Mouse (Mus musculus) liver, adult 2 months (tissue): Measurements from ENCODE around the gene Irak2. TPM values are rescaled to one million over a fixed set of nuclear protein-coding genes. Genes with fewer than 3 reads are reported as not detected.

ENCODE experiments used
- DNase-seq: peaks from one replicate; pipeline ENCODE4 v3.0.0-alpha.2; 2011; ENCODE audit warnings: low read depth, low spot score; ENCODE audit errors: extremely low read depth
- H3K27ac ChIP-seq: fragments of 200-500 bp; replicated peaks from 2 replicates; pipeline ENCODE4 v1.5.1; 2012; ENCODE audit warnings: low read depth, mild to moderate bottlenecking, control low read depth, inconsistent platforms, low read length; ENCODE audit not compliant: insufficient read depth
- H3K27me3 ChIP-seq: fragments of 200-500 bp; 2 replicates; pipeline ENCODE4 v1.6.1; 2012; ENCODE audit warnings: mild to moderate bottlenecking, moderate library complexity, low read length, inconsistent platforms; ENCODE audit not compliant: control insufficient read depth, insufficient read depth
- H3K36me3 ChIP-seq: fragments of 200-500 bp; 2 replicates; pipeline ENCODE4 v1.6.1; 2012; ENCODE audit warnings: low read length, inconsistent platforms; ENCODE audit not compliant: control insufficient read depth, insufficient read depth
- H3K4me1 ChIP-seq: fragments of 200-500 bp; 2 replicates; pipeline ENCODE4 v1.6.1; 2011; ENCODE audit warnings: low read length; ENCODE audit not compliant: control insufficient read depth, insufficient read depth
- H3K4me3 ChIP-seq: fragments of 200-500 bp; 2 replicates; pipeline ENCODE4 v1.5.1; 2011; ENCODE audit warnings: low read depth, mild to moderate bottlenecking, control low read depth, low read length, moderate library complexity; ENCODE audit not compliant: insufficient read depth
- H3K79me2 ChIP-seq: fragments of 200-500 bp; 2 replicates; pipeline ENCODE4 v1.6.1; 2012; ENCODE audit warnings: inconsistent platforms, mild to moderate bottlenecking, low read length, moderate library complexity; ENCODE audit not compliant: control insufficient read depth, insufficient read depth
- H3K9ac ChIP-seq: fragments of 200-500 bp; 2 replicates; pipeline ENCODE4 v1.6.1; 2012; ENCODE audit warnings: low read depth, mild to moderate bottlenecking, control low read depth, inconsistent platforms, low read length
- CTCF ChIP-seq: fragments of 200-500 bp; IDR thresholded peaks from 2 replicates; pipeline ENCODE4 v1.5.1; 2011; ENCODE audit warnings: low read depth, low read length, control low read depth
- POLR2A ChIP-seq: fragments of 200-500 bp; IDR thresholded peaks from 2 replicates; pipeline ENCODE4 v1.6.1; 2011; ENCODE audit warnings: low read length, control low read depth; ENCODE audit not compliant: insufficient read depth; ENCODE audit errors: extremely low read depth
- WGBS: fragments of 180-500 bp; shearing (Covaris S2); methylation state at CpG from one replicate; pipeline ENCODE4 v1.1.7; 2018; 5-methylcytosine and 5-hydroxymethylcytosine counted together
- polyA plus RNA-seq: library from polyadenylated mRNA; depleted of rRNA; stranded (reverse); fragments of >200 nt; gene quantifications from 2 replicates; pipeline ENCODE4 v1.2.3, GENCODE M21; 2012; rRNA removed
- total RNA-seq: library from RNA; depleted of rRNA; stranded (reverse); fragments of >200 nt; gene quantifications from 2 replicates; pipeline ENCODE4 v1.2.3, GENCODE M21; 2014; rRNA removed

The Irak2 gene
- total and polyA plus RNA-seq, 2 experiments = 18.2 to 30.8 TPM

GRCm38 (mm10) chr6:113737318-113738046 lies 99.2 kb downstream of the Irak2 start:
- Histone ChIP-seq H3K36me3 (peaks cover 26% of the 10 kb centered on the region), H3K4me3 (no peak overlapping the region), H3K9ac (no peak overlapping the region), H3K27me3 (no peaks in the 10 kb centered on the region), H3K27ac (no peak overlapping the region), H3K4me1 (no peaks in the 10 kb centered on the region; the same call in 1 of the 2 replicates), H3K79me2 (peaks cover 16% of the 10 kb centered on the region; the same call in 1 of the 2 replicates)
- no peak for DNase-seq
- 87% methylated on average over 9 of the region's 9 CpGs for WGBS
- TF ChIP-seq POLR2A = no peak
- TF ChIP-seq CTCF = no peak

- no peaks in the 10 kb centered on the region for H3K27me3 ChIP-seq
- H3K9ac ChIP-seq = peak within 1 kb of the TSS; percentile 89
- WGBS = 7% methylated on average over 41 of the region's 41 CpGs
- H3K79me2 ChIP-seq = peaks cover 16% of the 10 kb centered on the region; the same call in 1 of the 2 replicates
- TF ChIP-seq CTCF (no peak), POLR2A (peak; percentile 60; the same call in 1 of the 2 replicates)
- H3K27ac ChIP-seq = peak within 1 kb of the TSS; percentile 73
- peak; percentile 81 for DNase-seq
- no peaks in the 10 kb centered on the region; the same call in 1 of the 2 replicates for H3K4me1 ChIP-seq
- peaks cover 6% of the 10 kb centered on the region for H3K36me3 ChIP-seq
- H3K4me3 ChIP-seq = peak within 1 kb of the TSS; percentile 76
Observed at GRCm38 (mm10) chr6:113740236-113741217, 102.3 kb downstream of the Irak2 start, which contains the start of gene Sec13. Sec13 (minus strand) TSS chr6:113740743.

GRCm38 (mm10) chr6:113741425-113741824 lies 103.2 kb downstream of the Irak2 start:
- H3K27ac ChIP-seq = no peak overlapping the region
- H3K9ac ChIP-seq = no peak overlapping the region
- TF ChIP-seq POLR2A (no peak), CTCF (no peak)
- H3K4me1 ChIP-seq = no peaks in the 10 kb centered on the region; the same call in 1 of the 2 replicates
- peaks cover 16% of the 10 kb centered on the region; the same call in 1 of the 2 replicates for H3K79me2 ChIP-seq
- no peaks in the 10 kb centered on the region for H3K27me3 ChIP-seq
- no peak overlapping the region for H3K4me3 ChIP-seq
- no peaks in the 10 kb centered on the region; the same call in 1 of the 2 replicates for H3K36me3 ChIP-seq
- WGBS = 75% methylated on average over 2 of the region's 2 CpGs
- peak; percentile 33 for DNase-seq

GRCm38 (mm10) chr6:113742321-113742720 lies 104.1 kb downstream of the Irak2 start:
- peaks cover 12% of the 10 kb centered on the region; the same call in 1 of the 2 replicates for H3K79me2 ChIP-seq
- H3K9ac ChIP-seq = no peak overlapping the region
- 83% methylated on average over 1 of the region's 1 CpGs for WGBS

GRCm38 (mm10) chr6:113743111-113743510 lies 104.8 kb downstream of the Irak2 start:
- WGBS = 70% methylated on average over 1 of the region's 1 CpGs
- DNase-seq = no peak
- Histone ChIP-seq H3K79me2 (peaks cover 12% of the 10 kb centered on the region; the same call in 1 of the 2 replicates), H3K27me3 (no peaks in the 10 kb centered on the region), H3K4me3 (no peak overlapping the region), H3K9ac (no peak overlapping the region), H3K36me3 (peaks cover 2% of the 10 kb centered on the region; the same call in 1 of the 2 replicates), H3K4me1 (no peaks in the 10 kb centered on the region; the same call in 1 of the 2 replicates), H3K27ac (no peak overlapping the region)
- TF ChIP-seq CTCF (no peak), POLR2A (no peak)

More at GRCm38 (mm10) chr6:113742321-113742720, 104.1 kb downstream of the Irak2 start:
- H3K27me3 ChIP-seq = no peaks in the 10 kb centered on the region
- no peaks in the 10 kb centered on the region for H3K36me3 ChIP-seq
- TF ChIP-seq POLR2A (no peak), CTCF (no peak)
- H3K4me3 ChIP-seq = no peak overlapping the region
- no peak for DNase-seq
- no peaks in the 10 kb centered on the region; the same call in 1 of the 2 replicates for H3K4me1 ChIP-seq
- no peak overlapping the region for H3K27ac ChIP-seq

Other genes with a start within 250 kb of the Irak2 start
- gene Ttll3, start 249.2 kb upstream of the Irak2 start, total RNA-seq = 0.65 and 1.5 TPM in 2 replicates
- 1.7 TPM in 2 replicates for gene Ttll3, start 249.2 kb upstream of the Irak2 start, polyA plus RNA-seq
- 14.2 and 17.2 TPM in 2 replicates for gene Rpusd3, start 219.1 kb upstream of the Irak2 start, total RNA-seq
- gene Rpusd3, start 219.1 kb upstream of the Irak2 start, polyA plus RNA-seq = 106 and 118 TPM in 2 replicates
- 0.92 and 1.5 TPM in 2 replicates for gene Cidec, start 202.7 kb upstream of the Irak2 start, total RNA-seq
- gene Cidec, start 202.7 kb upstream of the Irak2 start, polyA plus RNA-seq = 1.1 and 1.5 TPM in 2 replicates
- 20.2 and 26.6 TPM in 2 replicates for gene Jagn1, start 195.9 kb upstream of the Irak2 start, total RNA-seq
- 59.1 and 61.5 TPM in 2 replicates for gene Jagn1, start 195.9 kb upstream of the Irak2 start, polyA plus RNA-seq
- 0.46 TPM in 1 of 2 replicates, not detected in the other for gene Il17re, start 180.0 kb upstream of the Irak2 start, total RNA-seq
- 0.26 TPM in 2 replicates for gene Il17re, start 180.0 kb upstream of the Irak2 start, polyA plus RNA-seq
- gene Il17rc, start 167.0 kb upstream of the Irak2 start, total RNA-seq = 27.8 and 32.6 TPM in 2 replicates
- gene Il17rc, start 167.0 kb upstream of the Irak2 start, polyA plus RNA-seq = 79.2 and 87.5 TPM in 2 replicates
- gene Creld1, start 155.2 kb upstream of the Irak2 start, total RNA-seq = 12.3 and 15.9 TPM in 2 replicates
- gene Creld1, start 155.2 kb upstream of the Irak2 start, polyA plus RNA-seq = 24.4 and 28.7 TPM in 2 replicates
- under 0.01 TPM in 1 of 2 replicates, not detected in the other for gene Prrt3, start 136.5 kb upstream of the Irak2 start, total RNA-seq
- gene Prrt3, start 136.5 kb upstream of the Irak2 start, polyA plus RNA-seq = not detected in 2 replicates
- 53.5 and 56.0 TPM in 2 replicates for gene Emc3, start 106.8 kb upstream of the Irak2 start, total RNA-seq
- gene Emc3, start 106.8 kb upstream of the Irak2 start, polyA plus RNA-seq = 31.9 and 35.5 TPM in 2 replicates
- 0.18 and 0.67 TPM in 2 replicates for gene Fancd2, start 106.8 kb upstream of the Irak2 start, total RNA-seq
- gene Fancd2, start 106.8 kb upstream of the Irak2 start, polyA plus RNA-seq = 0.22 TPM in 1 of 2 replicates, not detected in the other
- gene Fancd2os, start 37.8 kb upstream of the Irak2 start, total RNA-seq = not detected in 2 replicates
- not detected in 2 replicates for gene Fancd2os, start 37.8 kb upstream of the Irak2 start, polyA plus RNA-seq
- gene Brk1, start 33.7 kb upstream of the Irak2 start, total RNA-seq = 70.3 and 76.0 TPM in 2 replicates
- 75.9 and 80.3 TPM in 2 replicates for gene Brk1, start 33.7 kb upstream of the Irak2 start, polyA plus RNA-seq
- gene Vhl, start 14.5 kb upstream of the Irak2 start, total RNA-seq = 7.2 and 9.1 TPM in 2 replicates
- gene Vhl, start 14.5 kb upstream of the Irak2 start, polyA plus RNA-seq = 12.1 and 14.0 TPM in 2 replicates
- gene Tatdn2, start 58.6 kb downstream of the Irak2 start, total RNA-seq = 15.0 and 19.9 TPM in 2 replicates
- gene Tatdn2, start 58.6 kb downstream of the Irak2 start, polyA plus RNA-seq = 15.6 and 16.7 TPM in 2 replicates
- gene Ghrl, start 81.4 kb downstream of the Irak2 start, total RNA-seq = not detected in 2 replicates
- not detected in 2 replicates for gene Ghrl, start 81.4 kb downstream of the Irak2 start, polyA plus RNA-seq
- gene Sec13, start 102.3 kb downstream of the Irak2 start, total RNA-seq = 98.7 and 108 TPM in 2 replicates
- gene Sec13, start 102.3 kb downstream of the Irak2 start, polyA plus RNA-seq = 86.2 and 88.2 TPM in 2 replicates